In genomic region chr11:103638790-103639189, GRCm38 (mm10) we compare ENCODE assay signal across 12 mouse cellular contexts. TPM values are rescaled to one million over a fixed set of nuclear protein-coding genes. Genes with fewer than 3 reads are reported as not detected.
DNase-seq lines count a peak whose midpoint lies in the region; ATAC-seq and TF ChIP-seq lines count a peak whose summit lies in the region.
"Had no signal": no experiment of that assay in that cellular context is flagged by ENCODE, and none has a peak within 500 bp of the region (broad histone marks: within the 10 kb centered on the region; RNA-seq: fewer than 3 reads in every experiment).

TSS of gene Lyzl6 (minus strand) at chr11:103638890.

- no peaks in the 10 kb centered on the region for H3K4me1 ChIP-seq in forebrain, embryonic 13.5 days
- no peaks in the 10 kb centered on the region for H3K4me1 ChIP-seq in forebrain, embryonic 15.5 days
- H3K4me1 ChIP-seq in testis, adult 2 months (ENCODE audit: control insufficient read depth, insufficient read depth, low read length), result no peaks in the 10 kb centered on the region; the same call in 1 of the 2 replicates
- peaks cover 6% of the 10 kb centered on the region; the same call in 1 of the 2 replicates for H3K4me1 ChIP-seq in limb, embryonic 10.5 days
- H3K4me1 ChIP-seq: limb, embryonic 15.5 days had no signal

- no peaks in the 10 kb centered on the region for H3K9me3 ChIP-seq in forebrain, embryonic 13.5 days (replicated peaks)
- H3K9me3 ChIP-seq in forebrain, embryonic 15.5 days, result no peaks in the 10 kb centered on the region
- H3K9me3 ChIP-seq in limb, embryonic 10.5 days (replicated peaks), result no peaks in the 10 kb centered on the region
- H3K9me3 ChIP-seq: limb, embryonic 15.5 days had no signal

- H3K4me2 ChIP-seq in forebrain, embryonic 13.5 days, result peak within 1 kb of the TSS; percentile 2; the same call in 1 of the 2 replicates
- H3K4me2 ChIP-seq in forebrain, embryonic 15.5 days (replicated peaks), result no peak within 1 kb of the TSS
- H3K4me2 ChIP-seq: limb, embryonic 15.5 days had no signal

- DNase-seq in testis, postnatal 14 days (ENCODE audit: low spot score), result no peak
- DNase-seq in limb, embryonic 10.5 days (ENCODE audit: low spot score), result peak; percentile 26
- peak; percentile 11 for DNase-seq in testis, postnatal 10 days (ENCODE audit: low spot score)
- no peak for DNase-seq in kidney, postnatal 25 days
- DNase-seq in urinary bladder, postnatal 14 days (ENCODE audit: low spot score), result no peak

- no peak within 1 kb of the TSS for H3K4me3 ChIP-seq in forebrain, embryonic 13.5 days
- no peak within 1 kb of the TSS for H3K4me3 ChIP-seq in forebrain, embryonic 15.5 days
- peak within 1 kb of the TSS; percentile 76 for H3K4me3 ChIP-seq in testis, adult 2 months (ENCODE audit: control insufficient read depth, low read depth, low read length)
- no peak within 1 kb of the TSS for H3K4me3 ChIP-seq in limb, embryonic 10.5 days
- H3K4me3 ChIP-seq: limb, embryonic 15.5 days had no signal

- no peak for TF ChIP-seq POLR2A in testis, adult 2 months (IDR thresholded peaks at IDR 0.05; ENCODE audit: control insufficient read depth, low read depth, low read length)

- H3K36me3 ChIP-seq in forebrain, embryonic 13.5 days (ENCODE audit: poor library complexity, severe bottlenecking), result no peaks in the 10 kb centered on the region
- H3K36me3 ChIP-seq in forebrain, embryonic 15.5 days, result no peaks in the 10 kb centered on the region
- H3K36me3 ChIP-seq in testis, adult 2 months (ENCODE audit: control insufficient read depth, insufficient read depth, low read length), result no peaks in the 10 kb centered on the region
- H3K36me3 ChIP-seq in limb, embryonic 10.5 days, result no peaks in the 10 kb centered on the region
- H3K36me3 ChIP-seq: limb, embryonic 15.5 days had no signal

- ATAC-seq in forebrain, embryonic 13.5 days, result no peak
- no peak for ATAC-seq in forebrain, embryonic 15.5 days (replicated peaks)
- ATAC-seq: liver, postnatal 0 days had no signal

- WGBS in forebrain, embryonic 13.5 days, result 86% methylated on average over 3 of the region's 3 CpGs
- WGBS in forebrain, embryonic 15.5 days, result 78% methylated on average over 3 of the region's 3 CpGs
- WGBS in limb, embryonic 10.5 days, result 91% methylated on average over 3 of the region's 3 CpGs

- H3K9ac ChIP-seq in forebrain, embryonic 13.5 days, result no peak within 1 kb of the TSS
- H3K9ac ChIP-seq in forebrain, embryonic 15.5 days (replicated peaks), result no peak within 1 kb of the TSS
- H3K9ac ChIP-seq: limb, embryonic 15.5 days; liver, postnatal 0 days had no signal

- no peak within 1 kb of the TSS for H3K27ac ChIP-seq in forebrain, embryonic 13.5 days
- no peak within 1 kb of the TSS for H3K27ac ChIP-seq in forebrain, embryonic 15.5 days (replicated peaks)
- H3K27ac ChIP-seq in testis, adult 2 months (ENCODE audit: control insufficient read depth, insufficient read depth, low read depth, low read length), result peak within 1 kb of the TSS; percentile 23; the same call in 1 of the 2 replicates
- H3K27ac ChIP-seq in limb, embryonic 10.5 days, result no peak within 1 kb of the TSS
- H3K27ac ChIP-seq: limb, embryonic 15.5 days; stomach, postnatal 0 days had no signal

- no peak for TF ChIP-seq CTCF in testis, adult 2 months (IDR thresholded peaks at IDR 0.05; ENCODE audit: control insufficient read depth, insufficient read depth, insufficient replicate concordance, low read depth, low read length)

- peaks cover 38% of the 10 kb centered on the region for H3K27me3 ChIP-seq in forebrain, embryonic 13.5 days
- H3K27me3 ChIP-seq in forebrain, embryonic 15.5 days, result peaks cover 8% of the 10 kb centered on the region; the same call in 1 of the 2 replicates
- no peaks in the 10 kb centered on the region for H3K27me3 ChIP-seq in testis, adult 2 months (ENCODE audit: control insufficient read depth, insufficient read depth, low read length)
- H3K27me3 ChIP-seq in limb, embryonic 10.5 days (ENCODE audit: low read depth, poor library complexity, severe bottlenecking), result peaks cover 36% of the 10 kb centered on the region

RNA-seq across cellular contexts. Expression of gene Lyzl6, which starts in this region (rescaled TPM):
- polyA plus RNA-seq in forebrain, embryonic 13.5 days (2015; fragmentation: Nextera tagmentation; extraction: Ambion mirVana), result not detected in 2 replicates
- not detected in 2 replicates for polyA plus RNA-seq in forebrain, embryonic 15.5 days (2015; fragmentation: Nextera tagmentation; extraction: Ambion mirVana)
- 231 and 296 TPM in 2 replicates for polyA plus RNA-seq in testis, adult 2 months (2012; rRNA removed)
- not detected in 2 replicates for polyA plus RNA-seq in limb, embryonic 10.5 days (2016; fragmentation: Nextera tagmentation; extraction: Ambion mirVana)
- polyA plus RNA-seq: kidney, adult 2 months; limb, embryonic 15.5 days; liver, postnatal 0 days; stomach, postnatal 0 days had no signal

Comparison
In these comparisons a context has a peak if more than half of its experiments do, and no peak if none do; other contexts are left out.
1. RNA of gene Lyzl6 (polyA plus RNA-seq): 231 to 296 TPM in testis, adult 2 months; not detected in forebrain, embryonic 13.5 days, not detected in forebrain, embryonic 15.5 days and not detected in limb, embryonic 10.5 days; every median in the first group is over 100 times any median in the second.
2. Peak in DNase-seq in limb, embryonic 10.5 days; RNA of the gene not detected or under 1 TPM.